Mouse (Mus musculus) testis, adult 2 months (tissue): ENCODE results near the gene Hfe. TPM values are rescaled to one million over a fixed set of nuclear protein-coding genes. Genes with fewer than 3 reads are reported as not detected.

Experiments used
- H3K27ac ChIP-seq: fragments of 200-500 bp; 2 replicates; pipeline ENCODE4 v1.5.1; 2012; ENCODE audit warnings: low read depth, low read length; ENCODE audit not compliant: control insufficient read depth, insufficient read depth
- H3K27me3 ChIP-seq: fragments of 200-500 bp; 2 replicates; pipeline ENCODE4 v1.6.1; 2012; ENCODE audit warnings: mild to moderate bottlenecking, low read length, moderate library complexity; ENCODE audit not compliant: control insufficient read depth, insufficient read depth
- H3K36me3 ChIP-seq: fragments of 200-500 bp; 2 replicates; pipeline ENCODE4 v1.6.1; 2012; ENCODE audit warnings: mild to moderate bottlenecking, low read length; ENCODE audit not compliant: control insufficient read depth, insufficient read depth
- H3K4me1 ChIP-seq: fragments of 200-500 bp; 2 replicates; pipeline ENCODE4 v1.6.1; 2012; ENCODE audit warnings: low read length; ENCODE audit not compliant: control insufficient read depth, insufficient read depth
- H3K4me3 ChIP-seq: fragments of 200-500 bp; 2 replicates; pipeline ENCODE4 v1.5.1; 2012; ENCODE audit warnings: low read depth, mild to moderate bottlenecking, low read length, moderate library complexity, mixed read lengths; ENCODE audit not compliant: control insufficient read depth
- CTCF ChIP-seq: fragments of 200-500 bp; IDR thresholded peaks from 2 replicates; pipeline ENCODE4 v1.5.1; 2012; ENCODE audit warnings: low read depth, mild to moderate bottlenecking, inconsistent platforms, low read length, moderate library complexity; ENCODE audit not compliant: control insufficient read depth, insufficient read depth, insufficient replicate concordance
- POLR2A ChIP-seq: fragments of 200-500 bp; IDR thresholded peaks from 2 replicates; pipeline ENCODE4 v1.6.1; 2012; ENCODE audit warnings: low read depth, mild to moderate bottlenecking, inconsistent platforms, low read length, moderate library complexity; ENCODE audit not compliant: control insufficient read depth
- polyA plus RNA-seq: library from polyadenylated mRNA; depleted of rRNA; stranded (reverse); fragments of >200 nt; gene quantifications from 2 replicates; pipeline ENCODE4 v1.2.3, GENCODE M21; 2012

The Hfe gene
- polyA plus RNA-seq, 1 experiment, result 6.1 TPM

- Histone ChIP-seq H3K4me1 (peaks cover 12% of the 10 kb centered on the region), H3K4me3 (no peak overlapping the region), H3K27me3 (no peaks in the 10 kb centered on the region), H3K27ac (no peak overlapping the region), H3K36me3 (no peaks in the 10 kb centered on the region)
- no peak for TF ChIP-seq CTCF
- TF ChIP-seq POLR2A, result no peak
These were observed 31.4 kb upstream of the Hfe start for GRCm38 (mm10) chr13:23742007-23742406.

GRCm38 (mm10) chr13:23740910-23741309 is 30.3 kb upstream of the Hfe start:
- Histone ChIP-seq H3K4me1 (peaks cover 7% of the 10 kb centered on the region), H3K27me3 (no peaks in the 10 kb centered on the region), H3K27ac (no peak overlapping the region), H3K4me3 (no peak overlapping the region), H3K36me3 (no peaks in the 10 kb centered on the region)
- TF ChIP-seq POLR2A (no peak), CTCF (no peak)

- no peak for TF ChIP-seq CTCF
- TF ChIP-seq POLR2A, result no peak
- Histone ChIP-seq H3K4me1 (peaks cover 7% of the 10 kb centered on the region), H3K4me3 (peak overlapping the region; percentile 83; the same call in 1 of the 2 replicates), H3K27me3 (no peaks in the 10 kb centered on the region), H3K27ac (peak overlapping the region; percentile 86), H3K36me3 (no peaks in the 10 kb centered on the region)
These were observed 29.7 kb upstream of the Hfe start for GRCm38 (mm10) chr13:23740256-23740840.

- Histone ChIP-seq H3K36me3 (no peaks in the 10 kb centered on the region), H3K4me1 (peaks cover 7% of the 10 kb centered on the region), H3K27me3 (no peaks in the 10 kb centered on the region), H3K27ac (peak overlapping the region; percentile 86), H3K4me3 (peak overlapping the region; percentile 83)
- TF ChIP-seq CTCF (no peak), POLR2A (no peak)
These were observed 29.2 kb upstream of the Hfe start for GRCm38 (mm10) chr13:23739922-23740252.

- Histone ChIP-seq H3K27me3 (no peaks in the 10 kb centered on the region), H3K4me3 (peak overlapping the region; percentile 83), H3K4me1 (peaks cover 7% of the 10 kb centered on the region), H3K36me3 (no peaks in the 10 kb centered on the region), H3K27ac (peak overlapping the region; percentile 90)
- TF ChIP-seq POLR2A (peak; percentile 75), CTCF (no peak)
These were observed 28.6 kb upstream of the Hfe start for GRCm38 (mm10) chr13:23739069-23739921.

GRCm38 (mm10) chr13:23738677-23739068 is 28.0 kb upstream of the Hfe start, which contains the start of gene Hist1h1c:
Hist1h1c (plus strand) TSS chr13:23738808.
- peak within 1 kb of the TSS; percentile 62 for H3K4me3 ChIP-seq
- no peaks in the 10 kb centered on the region for H3K36me3 ChIP-seq
- peak within 1 kb of the TSS; percentile 90 for H3K27ac ChIP-seq
- TF ChIP-seq CTCF, result no peak
- TF ChIP-seq POLR2A, result peak; percentile 96
- peaks cover 7% of the 10 kb centered on the region for H3K4me1 ChIP-seq
- H3K27me3 ChIP-seq, result no peaks in the 10 kb centered on the region

GRCm38 (mm10) chr13:23738041-23738440 is 27.4 kb upstream of the Hfe start:
- TF ChIP-seq CTCF, result no peak
- no peak for TF ChIP-seq POLR2A
- H3K4me1 ChIP-seq, result peaks cover 7% of the 10 kb centered on the region
- H3K27me3 ChIP-seq, result no peaks in the 10 kb centered on the region
- no peak overlapping the region for H3K4me3 ChIP-seq
- H3K36me3 ChIP-seq, result no peaks in the 10 kb centered on the region
- H3K27ac ChIP-seq, result peak overlapping the region; percentile 90
